Mouse (Mus musculus): ENCODE data around the gene Tmem106c. TPM values are rescaled to one million over a fixed set of nuclear protein-coding genes. Genes with fewer than 3 reads are reported as not detected.

Gene Tmem106c
- total RNA-seq (2023) = 7.5 and 12.2 TPM in 2 replicates

GRCm38 (mm10) chr15:97963989-97964835, at the start of gene Tmem106c:
Gene Tmem106c, plus strand, starts transcription at chr15:97964200.

GRCm38 (mm10) chr15:98003822-98004739, 40.1 kb downstream of the Tmem106c start, which contains the start of gene Col2a1:
Gene Col2a1, minus strand, starts transcription at chr15:98004695.

Other genes starting within 250 kb of the Tmem106c start
- gene Endou, start 232.9 kb upstream of the Tmem106c start, total RNA-seq (2023) = 0.23 TPM in 1 of 2 replicates, not detected in the other
- 5.3 and 6.1 TPM in 2 replicates for gene Rapgef3, start 196.2 kb upstream of the Tmem106c start, total RNA-seq (2023)
- gene Slc48a1, start 185.7 kb upstream of the Tmem106c start, total RNA-seq (2023) = 32.9 and 37.8 TPM in 2 replicates
- 13.6 and 19.0 TPM in 2 replicates for gene Hdac7, start 119.7 kb upstream of the Tmem106c start, total RNA-seq (2023)
- gene Vdr, start 53.6 kb upstream of the Tmem106c start, total RNA-seq (2023) = 1.2 and 1.3 TPM in 2 replicates
- 1.7 and 1.8 TPM in 2 replicates for gene Col2a1, start 40.5 kb downstream of the Tmem106c start, total RNA-seq (2023)
- 3.9 and 7.1 TPM in 2 replicates for gene Pfkm, start 128.4 kb downstream of the Tmem106c start, total RNA-seq (2023)
- gene Senp1, start 129.5 kb downstream of the Tmem106c start, total RNA-seq (2023) = 30.1 and 38.9 TPM in 2 replicates
- gene Asb8, start 201.4 kb downstream of the Tmem106c start, total RNA-seq (2023) = 16.8 and 22.2 TPM in 2 replicates
- gene Ccdc184, start 203.0 kb downstream of the Tmem106c start, total RNA-seq (2023) = not detected in 2 replicates
- gene Olfr288, start 231.3 kb downstream of the Tmem106c start, total RNA-seq (2023) = not detected in 2 replicates

Measured in neutrophil, adult 65 days (primary cell).